Mouse (Mus musculus): Measurements from ENCODE around the gene Rbm12.

The Rbm12 gene

GRCm38 (mm10) chr2:156079674-156080073, 32.1 kb downstream of the Rbm12 start:
- no peak for DNase-seq (ENCODE audit: extremely low spot score)

DNA sequence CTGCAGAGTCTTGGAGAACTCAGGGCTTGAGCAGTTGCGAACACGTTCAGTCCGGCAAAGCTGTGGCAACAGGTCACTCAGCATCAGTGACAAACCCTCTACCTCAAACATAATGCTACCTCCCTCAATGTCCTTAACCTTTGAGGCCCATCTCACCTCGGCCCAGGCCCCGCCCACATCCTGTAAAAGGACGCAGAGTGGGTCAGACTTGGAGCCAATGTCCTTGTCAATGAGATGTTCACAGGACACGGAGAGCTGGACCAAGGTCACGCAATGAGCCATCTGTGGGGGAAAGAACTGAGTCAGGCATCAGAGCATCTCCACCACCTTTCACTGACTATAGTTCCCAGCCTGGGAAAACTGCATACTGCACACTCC, 32.6 kb downstream of the Rbm12 start:
- DNase-seq (ENCODE audit: extremely low spot score): no peak

DNA sequence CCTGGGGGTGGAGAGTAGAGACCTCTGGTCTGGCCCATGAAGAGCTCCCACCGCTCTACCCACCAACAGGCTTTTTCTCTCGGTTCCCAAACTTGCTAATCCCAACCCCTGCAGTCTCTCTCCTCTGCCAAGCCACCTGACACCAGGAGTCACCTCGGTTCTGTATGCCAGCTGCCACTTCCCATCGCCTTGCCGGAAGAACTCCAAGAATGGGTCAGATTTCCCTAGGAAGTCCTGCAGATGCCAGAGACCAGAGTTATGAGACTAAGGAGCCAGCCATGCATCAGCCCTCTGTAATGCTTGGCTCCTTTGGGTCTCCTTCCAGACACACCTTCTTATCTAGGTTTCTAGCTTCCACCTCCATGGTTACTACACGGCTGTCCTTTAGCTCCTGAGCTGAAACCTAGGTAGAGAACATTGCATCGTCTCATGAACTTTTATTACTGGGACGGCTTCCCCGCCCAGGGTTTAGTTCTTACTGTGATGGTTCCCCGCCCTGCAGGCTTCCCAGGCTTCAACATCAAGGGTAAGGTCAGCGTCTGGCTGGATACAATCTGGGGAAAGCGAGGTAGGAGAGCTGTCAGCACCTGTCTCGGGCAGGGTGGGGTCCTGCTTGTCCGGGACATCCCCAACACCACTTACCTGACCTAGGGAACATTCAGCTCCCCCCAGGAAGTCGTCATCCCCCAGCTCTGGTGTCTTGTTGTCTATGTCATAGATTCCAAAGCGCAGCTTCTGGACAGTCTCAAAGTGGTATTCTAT, 33.2 kb downstream of the Rbm12 start:
- no peak for DNase-seq (ENCODE audit: extremely low spot score)

DNA sequence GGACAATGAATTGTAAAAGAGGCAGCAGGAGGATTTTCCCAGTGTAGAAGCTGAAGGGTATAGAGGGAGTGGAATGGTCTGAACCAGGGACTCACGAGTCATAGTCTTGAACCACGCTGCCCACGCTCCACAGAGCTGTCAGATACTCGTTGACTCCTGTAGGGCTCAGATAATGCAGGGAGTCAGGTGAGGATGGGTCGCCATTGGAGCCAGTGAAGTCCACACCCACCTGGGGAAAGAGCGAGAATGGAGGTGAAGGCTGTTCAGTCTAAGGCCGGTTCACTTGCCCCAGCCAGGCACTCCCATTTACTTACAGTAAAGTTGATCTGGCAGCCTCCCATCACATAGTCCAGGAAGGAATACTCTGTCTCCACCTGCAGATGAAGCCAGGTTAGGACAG, 34.3 kb downstream of the Rbm12 start:
- no peak for DNase-seq (ENCODE audit: extremely low spot score)

- no peak for DNase-seq (ENCODE audit: extremely low spot score)
Observed at GRCm38 (mm10) chr2:156073725-156074124, 38.1 kb downstream of the Rbm12 start.

GRCm38 (mm10) chr2:156071236-156071635, 40.5 kb downstream of the Rbm12 start:
- DNase-seq (ENCODE audit: extremely low spot score): no peak

GRCm38 (mm10) chr2:156067916-156068315, 43.9 kb downstream of the Rbm12 start:
- no peak for DNase-seq (ENCODE audit: extremely low spot score)

DNA sequence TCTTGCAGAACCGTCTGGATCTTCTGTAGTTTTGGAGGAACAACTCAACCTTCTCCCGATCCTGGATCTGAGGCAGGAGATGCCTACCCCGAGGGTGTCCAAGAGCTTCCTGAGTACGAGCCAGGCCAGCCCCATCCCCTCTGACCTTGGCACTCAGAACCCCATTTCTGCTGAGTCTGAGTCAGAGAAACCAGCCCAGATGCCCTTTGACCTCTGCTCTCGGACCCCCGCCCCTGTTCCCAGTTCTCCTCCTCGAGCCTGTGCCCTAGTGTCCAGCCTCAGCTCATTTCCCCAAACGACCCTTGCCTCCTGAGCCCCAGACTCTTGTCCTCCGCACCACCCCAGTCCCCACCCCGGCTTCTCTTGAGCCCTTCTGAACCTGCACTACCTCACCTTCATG, 45.7 kb downstream of the Rbm12 start:
- peak; percentile 20 for DNase-seq (ENCODE audit: extremely low spot score)

DNA sequence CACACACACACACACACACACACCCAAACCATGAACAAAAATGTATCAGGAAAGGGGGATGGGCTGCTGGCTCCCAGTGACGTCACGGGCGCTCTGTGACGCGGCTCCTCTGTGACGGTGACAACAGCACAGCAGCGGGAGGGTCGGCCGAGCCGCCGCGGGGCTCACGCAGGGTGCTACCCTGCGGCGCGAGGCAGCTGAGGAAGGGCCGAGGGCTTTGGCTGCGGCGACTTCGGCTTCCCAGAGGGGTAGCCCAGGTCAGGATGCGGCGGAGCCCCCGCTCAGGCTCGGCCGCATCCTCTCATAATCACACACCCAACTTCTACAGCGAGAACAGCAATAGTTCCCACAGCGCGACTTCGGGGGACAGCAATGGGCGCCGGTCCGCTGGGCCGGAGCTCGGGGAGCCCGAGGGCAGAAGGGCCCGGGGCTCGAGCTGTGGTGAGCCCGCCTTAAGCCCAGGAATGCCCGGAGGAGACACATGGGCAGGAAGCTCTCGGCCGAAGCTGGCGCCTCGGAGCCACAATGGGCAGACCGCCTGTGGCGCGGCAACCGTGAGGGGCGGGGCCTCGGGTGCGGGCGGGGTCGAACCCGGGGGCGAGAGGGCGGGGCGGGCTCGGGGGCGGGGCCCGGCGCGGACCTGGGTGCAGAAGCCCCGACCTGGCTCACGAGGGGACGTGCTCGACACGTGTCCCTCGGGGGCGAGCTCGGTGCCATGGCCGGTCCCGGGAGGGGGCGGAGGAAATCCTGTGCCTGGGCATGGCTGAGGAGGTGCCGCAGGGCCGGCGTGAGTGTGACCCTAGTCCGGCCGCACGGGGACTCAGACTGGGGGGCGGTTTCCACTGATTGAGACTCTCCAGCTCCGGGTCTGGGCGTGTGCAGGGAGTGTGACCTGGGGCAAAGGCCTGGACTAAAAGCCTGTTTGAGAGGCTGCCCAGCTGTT, 46.4 kb downstream of the Rbm12 start, which contains the start of gene Spag4:
Spag4 (plus strand) TSS at position 77 of the 943 bp plus-strand sequence.
- peak; percentile 92 for DNase-seq (ENCODE audit: extremely low spot score)

- no peak for DNase-seq (ENCODE audit: extremely low spot score)
Observed at GRCm38 (mm10) chr2:156052816-156053215, 59.0 kb downstream of the Rbm12 start, which contains the start of gene Fer1l4. Gene Fer1l4, minus strand, starts transcription at chr2:156052947.

GRCm38 (mm10) chr2:156047929-156048328, 63.8 kb downstream of the Rbm12 start:
- DNase-seq (ENCODE audit: extremely low spot score): peak; percentile 11

- no peak for DNase-seq (ENCODE audit: extremely low spot score)
Observed at GRCm38 (mm10) chr2:156042903-156043302, 68.9 kb downstream of the Rbm12 start.

All from embryo, embryonic 9.5 days (tissue).